Mouse (Mus musculus) MEL (cell line): ENCODE measurements around the gene Focad. TPM values are rescaled to one million over a fixed set of nuclear protein-coding genes. Genes with fewer than 3 reads are reported as not detected.

Source experiments
- DNase-seq: peaks from one replicate; pipeline ENCODE4 v3.0.0; 2011; ENCODE audit warnings: low read depth, low spot score
- H3K27ac ChIP-seq: 2 replicates; pipeline ENCODE4 v1.5.1; 2012; ENCODE audit warnings: low read depth, mild to moderate bottlenecking, control low read depth, low read length, moderate library complexity; ENCODE audit not compliant: control insufficient read depth
- H3K27me3 ChIP-seq, 2 experiments: fragments of 150-350 bp in 1 of 2; sonication (generic) in 1 of 2; 2 replicates each; pipeline ENCODE4 v1.6.1; 2012; ENCODE audit warnings: low read length in 2 of 2, mild to moderate bottlenecking in 2 of 2, improper control_type of control experiment in 1 of 2, moderate library complexity in 1 of 2; ENCODE audit not compliant: insufficient read depth in 2 of 2, control insufficient read depth in 1 of 2
- H3K36me3 ChIP-seq, 2 experiments: 2 replicates each; pipeline ENCODE4 v1.6.1; 2012 to 2014; ENCODE audit warnings: low read length in 2 of 2, improper control_type of control experiment in 1 of 2, inconsistent platforms in 1 of 2, mild to moderate bottlenecking in 1 of 2; ENCODE audit not compliant: insufficient read depth in 2 of 2, control insufficient read depth in 1 of 2
- H3K4me1 ChIP-seq, 2 experiments: fragments of 150-350 bp in 1 of 2; sonication (generic) in 1 of 2; 2 replicates each; pipeline ENCODE4 v1.6.1; 2012; ENCODE audit warnings: low read length in 2 of 2, improper control_type of control experiment in 1 of 2, mild to moderate bottlenecking in 1 of 2; ENCODE audit not compliant: insufficient read depth in 2 of 2, control insufficient read depth in 1 of 2
- H3K4me3 ChIP-seq, 2 experiments: fragments of 150-350 bp in 1 of 2; sonication (generic) in 1 of 2; 2 replicates each; pipeline ENCODE4 v1.5.1; 2012; ENCODE audit warnings: low read depth in 2 of 2, low read length in 2 of 2, mild to moderate bottlenecking in 2 of 2, moderate library complexity in 2 of 2, control low read depth in 1 of 2, improper control_type of control experiment in 1 of 2; ENCODE audit not compliant: control insufficient read depth in 1 of 2, insufficient read depth in 1 of 2
- H3K79me2 ChIP-seq: 2 replicates; pipeline ENCODE4 v1.6.1; 2012; ENCODE audit warnings: mild to moderate bottlenecking, low read length, moderate library complexity; ENCODE audit not compliant: control insufficient read depth, poor library complexity, insufficient read depth
- H3K9ac ChIP-seq: 2 replicates; pipeline ENCODE4 v1.6.1; 2012; ENCODE audit warnings: low read depth, mild to moderate bottlenecking, control low read depth, low read length, moderate library complexity; ENCODE audit not compliant: control insufficient read depth, poor library complexity, severe bottlenecking
- H3K9me3 ChIP-seq: fragments of 150-350 bp; sonication (generic); replicated peaks from 2 replicates; pipeline ENCODE4 v1.6.1; 2012; ENCODE audit warnings: mild to moderate bottlenecking, low read length, improper control_type of control experiment, moderate library complexity; ENCODE audit not compliant: insufficient read depth
- CTCF ChIP-seq, 3 experiments: IDR thresholded peaks in 2 of 3; conservative IDR thresholded peaks in 1 of 3; 2 replicates each; pipeline ENCODE4 v1.5.1; 2011 to 2012; ENCODE audit warnings: low read length in 3 of 3, low read depth in 2 of 3, mild to moderate bottlenecking in 2 of 3, improper control_type of control experiment in 1 of 3, inconsistent platforms in 1 of 3, mixed read lengths in 1 of 3, moderate library complexity in 1 of 3; ENCODE audit not compliant: control insufficient read depth in 1 of 3, insufficient read depth in 1 of 3, poor library complexity in 1 of 3, severe bottlenecking in 1 of 3
- ETS1 ChIP-seq: IDR thresholded peaks from 2 replicates; pipeline ENCODE4 v1.6.1; 2012; ENCODE audit warnings: low read depth, mild to moderate bottlenecking, inconsistent platforms, low read length, improper control_type of control experiment, moderate library complexity
- MAX ChIP-seq: IDR thresholded peaks from 2 replicates; pipeline ENCODE4 v1.6.1; 2011; ENCODE audit warnings: low read length, improper control_type of control experiment
- MAZ ChIP-seq: IDR thresholded peaks from 2 replicates; pipeline ENCODE4 v1.6.1; 2012; ENCODE audit warnings: low read depth, mild to moderate bottlenecking, inconsistent platforms, low read length, improper control_type of control experiment
- MXI1 ChIP-seq: IDR thresholded peaks from 2 replicates; pipeline ENCODE4 v1.6.1; 2011; ENCODE audit warnings: mild to moderate bottlenecking, low read depth, low read length, improper control_type of control experiment
- MYB ChIP-seq: IDR thresholded peaks from 2 replicates; pipeline ENCODE4 v1.6.1; 2011; ENCODE audit warnings: mild to moderate bottlenecking, low read depth, low read length, improper control_type of control experiment
- NELFE ChIP-seq: IDR thresholded peaks from 2 replicates; pipeline ENCODE4 v1.6.1; 2011; ENCODE audit warnings: low read depth, low read length, improper control_type of control experiment
- NRF1 ChIP-seq: IDR thresholded peaks from 2 replicates; pipeline ENCODE4 v1.6.1; 2014; ENCODE audit warnings: low read depth, mild to moderate bottlenecking, inconsistent platforms, low read length, improper control_type of control experiment, moderate library complexity; ENCODE audit not compliant: poor library complexity, insufficient read depth, severe bottlenecking
- POLR2A ChIP-seq, 2 experiments: IDR thresholded peaks; 2 replicates each; pipeline ENCODE4 v1.6.1; 2011 to 2012; ENCODE audit warnings: low read length in 2 of 2, mild to moderate bottlenecking in 2 of 2, control low read depth in 1 of 2, improper control_type of control experiment in 1 of 2, low read depth in 1 of 2, moderate library complexity in 1 of 2; ENCODE audit not compliant: control insufficient read depth in 1 of 2, insufficient read depth in 1 of 2, poor library complexity in 1 of 2
- POLR2AphosphoS2 ChIP-seq: IDR thresholded peaks from 2 replicates; pipeline ENCODE4 v1.6.1; 2011; ENCODE audit warnings: low read length, improper control_type of control experiment
- POLR2AphosphoS5 ChIP-seq: IDR thresholded peaks from 2 replicates; pipeline ENCODE4 v1.6.1; 2012; ENCODE audit warnings: low read depth, borderline replicate concordance, mild to moderate bottlenecking, inconsistent platforms, low read length, moderate library complexity, mixed read lengths
- RCOR1 ChIP-seq: IDR thresholded peaks from 2 replicates; pipeline ENCODE4 v1.6.1; 2012; ENCODE audit warnings: low read depth, mild to moderate bottlenecking, inconsistent platforms, low read length, improper control_type of control experiment
- SIN3A ChIP-seq: IDR thresholded peaks from 2 replicates; pipeline ENCODE4 v1.6.1; 2012; ENCODE audit warnings: low read length, improper control_type of control experiment, inconsistent platforms
- SMC3 ChIP-seq: IDR thresholded peaks from 2 replicates; pipeline ENCODE4 v1.6.1; 2011; ENCODE audit warnings: low read depth, low read length, improper control_type of control experiment
- TAL1 ChIP-seq: IDR thresholded peaks from 2 replicates; pipeline ENCODE4 v1.6.1; 2012; ENCODE audit warnings: mild to moderate bottlenecking, inconsistent platforms, low read length, moderate library complexity, mixed read lengths
- UBTF ChIP-seq: IDR thresholded peaks from 2 replicates; pipeline ENCODE4 v1.6.1; 2012; ENCODE audit warnings: low read depth, mild to moderate bottlenecking, inconsistent platforms, low read length, improper control_type of control experiment, moderate library complexity, borderline replicate concordance; ENCODE audit not compliant: insufficient read depth
- polyA plus RNA-seq, 2 experiments: library from polyadenylated mRNA; stranded (reverse) in 1 of 2; unstranded in 1 of 2; fragments of >175 nt in 1 of 2; fragments of >200 nt in 1 of 2; gene quantifications; 2 replicates each; pipeline versions ENCODE4 v1.2.1 to v1.2.4; 2012; ENCODE audit warnings: low replicate concordance in 2 of 2, low read depth in 1 of 2; ENCODE audit not compliant: insufficient read length in 2 of 2, insufficient read depth in 1 of 2, missing spikeins in 1 of 2
- total RNA-seq: library from RNA; depleted of rRNA; stranded (reverse); fragments of 300-350 nt; gene quantifications from 2 replicates; pipeline ENCODE4 v1.2.3, GENCODE M21; 2012

The Focad gene
- total and polyA plus RNA-seq, 3 experiments, result 17.8 to 19.7 TPM; not detected in 1

DNA sequence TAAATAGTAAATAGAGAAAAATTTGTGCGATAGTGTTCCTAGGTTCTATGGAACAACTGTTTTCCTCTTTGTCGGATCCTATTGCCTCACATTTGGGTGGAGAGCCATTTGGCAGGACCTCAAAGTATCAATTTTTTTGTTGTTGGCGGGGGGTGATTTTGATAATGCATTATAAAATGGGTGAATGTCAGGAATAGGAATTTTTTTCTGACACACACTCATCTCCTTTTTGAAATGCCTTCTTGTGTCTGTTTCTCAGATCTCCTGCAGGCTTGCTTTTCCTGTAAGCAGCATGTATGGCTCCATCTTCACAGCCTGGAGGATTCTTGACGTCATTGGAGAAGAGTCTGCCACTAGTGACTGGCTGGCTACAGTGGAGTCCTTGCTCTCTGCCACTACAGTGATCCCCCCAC lies 102.1 kb downstream of the Focad start:
- TF ChIP-seq NRF1 (no peak), MAX (no peak), MXI1 (no peak), RCOR1 (no peak)
- no peak overlapping the region for H3K9ac ChIP-seq
- H3K4me3 ChIP-seq, result no peak overlapping the region
- no peaks in the 10 kb centered on the region for H3K9me3 ChIP-seq
- DNase-seq, result no peak
- no peaks in the 10 kb centered on the region for H3K79me2 ChIP-seq
- H3K4me1 ChIP-seq, result no peaks in the 10 kb centered on the region
- H3K27ac ChIP-seq, result no peak overlapping the region
- no peaks in the 10 kb centered on the region for H3K27me3 ChIP-seq
- H3K36me3 ChIP-seq, result no peaks in the 10 kb centered on the region; a peak in 1 of 4 replicates

DNA sequence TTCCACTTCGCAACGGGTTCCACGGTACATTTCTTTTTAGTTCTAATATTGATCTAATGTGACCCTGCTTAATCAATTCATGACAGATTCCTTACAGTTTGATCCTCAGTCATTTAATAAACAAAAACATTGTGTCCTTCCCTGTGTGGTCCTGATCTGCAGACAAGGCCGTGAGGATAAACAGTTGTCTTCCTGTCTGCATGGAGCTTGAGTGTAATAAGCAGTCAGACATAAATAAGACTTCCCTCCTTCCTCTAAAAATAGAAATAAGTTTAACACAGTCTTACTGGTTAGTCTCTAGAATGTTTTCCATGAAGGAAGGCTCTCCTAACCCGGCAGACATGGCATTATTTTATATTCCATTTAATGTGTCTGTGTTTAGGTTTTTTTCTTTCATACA lies 102.8 kb downstream of the Focad start:
- Histone ChIP-seq H3K79me2 (no peaks in the 10 kb centered on the region), H3K36me3 (no peaks in the 10 kb centered on the region; a peak in 1 of 4 replicates), H3K27me3 (no peaks in the 10 kb centered on the region), H3K9me3 (no peaks in the 10 kb centered on the region), H3K4me1 (no peaks in the 10 kb centered on the region), H3K4me3 (no peak overlapping the region)
- TF ChIP-seq POLR2A (IDR thresholded peaks at IDR 0.05; ENCODE audit: control insufficient read depth in 1 of 2, insufficient read depth in 1 of 2, low read depth in 1 of 2, low read length in 2 of 2, poor library complexity in 1 of 2) (no peak), NELFE (no peak), ETS1 (no peak), MAZ (no peak), CTCF (IDR thresholded peaks at IDR 0.05 in 2 of 3, conservative IDR thresholded peaks at IDR 0.05 in 1 of 3; ENCODE audit: control insufficient read depth in 1 of 3, insufficient read depth in 1 of 3, low read depth in 2 of 3, low read length in 3 of 3, poor library complexity in 1 of 3, severe bottlenecking in 1 of 3) (no peak), SMC3 (no peak), UBTF (no peak)
- TF ChIP-seq, all 39 proteins: peak for 0
- Histone ChIP-seq H3K27ac (no peak overlapping the region), H3K9ac (no peak overlapping the region)
- DNase-seq, result no peak

DNA sequence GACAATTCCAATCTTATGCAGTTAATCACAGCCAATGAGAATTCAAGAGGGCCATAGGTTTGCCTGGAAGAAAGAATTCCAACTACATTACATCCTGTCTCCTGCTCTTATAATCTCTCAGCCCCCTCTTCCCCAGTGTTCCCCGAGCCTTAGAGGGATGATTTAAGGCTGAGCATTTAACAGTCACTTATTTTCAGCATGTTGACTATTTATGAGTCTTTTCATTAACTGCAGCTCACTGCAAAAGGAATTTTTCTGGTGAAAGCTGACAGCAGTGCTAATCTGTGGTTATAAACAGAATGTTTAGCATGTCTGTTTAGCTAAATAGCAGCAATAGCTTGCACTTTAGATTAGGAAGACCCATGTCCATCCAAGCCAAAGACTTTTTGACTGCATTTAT lies 104.8 kb downstream of the Focad start:
- Histone ChIP-seq H3K27me3 (no peaks in the 10 kb centered on the region), H3K4me1 (no peaks in the 10 kb centered on the region), H3K36me3 (no peaks in the 10 kb centered on the region; a peak in 1 of 4 replicates), H3K27ac (no peak overlapping the region), H3K9me3 (no peaks in the 10 kb centered on the region), H3K79me2 (no peaks in the 10 kb centered on the region), H3K9ac (no peak overlapping the region), H3K4me3 (no peak overlapping the region)
- TF ChIP-seq SIN3A (no peak), MYB (no peak), TAL1 (no peak), POLR2AphosphoS5 (no peak), POLR2AphosphoS2 (no peak)
- no peak for DNase-seq
